Mouse (Mus musculus) left cerebral cortex, postnatal 25 days (tissue): ENCODE measurements around the gene Gprin2. TPM values are rescaled to one million over a fixed set of nuclear protein-coding genes. Genes with fewer than 3 reads are reported as not detected.

Experiments
- total RNA-seq, 2 experiments: library from RNA; stranded (reverse); gene quantifications; 2 replicates each; pipeline ENCODE4 v1.2.3; 2021

Gene Gprin2
- total RNA-seq, 2 experiments from 2014 or later: 2.3 to 3.3 TPM

Other genes starting within 250 kb of the Gprin2 start
- under 1 TPM in 1 of 2 experiments, not detected in 1; 0.09 TPM for gene Rbp3, start 247.7 kb downstream of the Gprin2 start, total RNA-seq
- gene Zfp488, start 222.9 kb downstream of the Gprin2 start, total RNA-seq: 1 to 10 TPM; 3.5 to 4.8 TPM
- not detected for gene Gm30083, start 186.5 kb downstream of the Gprin2 start, total RNA-seq
- gene Gm5460, start 184.9 kb downstream of the Gprin2 start, total RNA-seq: not detected
- not detected for gene Antxrl, start 148.9 kb downstream of the Gprin2 start, total RNA-seq
- gene Anxa8, start 115.7 kb downstream of the Gprin2 start, total RNA-seq: 1 to 10 TPM in 1 of 2 experiments, under 1 TPM in 1; 0.87 to 1.1 TPM
- not detected for gene A630023A22Rik, start 98.9 kb downstream of the Gprin2 start, total RNA-seq
- gene Npy4r, start 49.2 kb downstream of the Gprin2 start, total RNA-seq: not detected
- gene Syt15, start 17.9 kb upstream of the Gprin2 start, total RNA-seq: under 1 TPM; 0.71 to 0.96 TPM
- 10 to 100 TPM; 11.9 to 12.5 TPM for gene Shld2, start 108.8 kb upstream of the Gprin2 start, total RNA-seq
- gene Glud1, start 109.1 kb upstream of the Gprin2 start, total RNA-seq: 100 to 1,000 TPM; 267 to 275 TPM
- gene Fam25c, start 153.8 kb upstream of the Gprin2 start, total RNA-seq: not detected
- gene Sncg, start 173.1 kb upstream of the Gprin2 start, total RNA-seq: 1 to 10 TPM; 2.4 to 4.4 TPM
- 1 to 10 TPM; 3.6 to 4.2 TPM for gene Mmrn2, start 173.8 kb upstream of the Gprin2 start, total RNA-seq